Mouse (Mus musculus) R1 (cell line): ENCODE data around the gene Olfr632.

ENCODE experiments used
- DNase-seq: peaks from one replicate; pipeline ENCODE4 v3.0.0-alpha.2; 2018; ENCODE audit warnings: low read depth, low spot score

Gene Olfr632

GRCm38 (mm10) chr7:103934264-103934663 is at the start of gene Olfr632:
Gene Olfr632 (plus strand): TSS chr7:103934347.
- no peak for DNase-seq

- DNase-seq: no peak
These were observed 48.0 kb upstream of the Olfr632 start, which contains the start of gene Olfr66 for GRCm38 (mm10) chr7:103886152-103886551. Gene Olfr66 (minus strand): TSS chr7:103886252.

- DNase-seq: no peak
These were observed 39.8 kb upstream of the Olfr632 start, which contains the start of gene Olfr64 for GRCm38 (mm10) chr7:103894385-103894784. Gene Olfr64 (minus strand): TSS chr7:103894485.

GRCm38 (mm10) chr7:103903187-103903586 is 31.0 kb upstream of the Olfr632 start, which contains the start of gene Olfr65:
Gene Olfr65 (plus strand): TSS chr7:103903487.
- no peak for DNase-seq

GRCm38 (mm10) chr7:103910047-103910446 is 24.1 kb upstream of the Olfr632 start:
- no peak for DNase-seq

GRCm38 (mm10) chr7:103912969-103913511 is 21.1 kb upstream of the Olfr632 start:
- peak; percentile 23 for DNase-seq

GRCm38 (mm10) chr7:103915338-103915737 is 18.8 kb upstream of the Olfr632 start:
- DNase-seq: no peak

GRCm38 (mm10) chr7:103928525-103928924 is 5.6 kb upstream of the Olfr632 start, which contains the start of gene Olfr631:
Gene Olfr631 (plus strand): TSS chr7:103928825.
- DNase-seq: no peak

- DNase-seq: peak; percentile 60
These were observed 8.6 kb downstream of the Olfr632 start for GRCm38 (mm10) chr7:103942730-103943129.

- DNase-seq: no peak
These were observed 10.0 kb downstream of the Olfr632 start, which contains the start of gene Olfr633 for GRCm38 (mm10) chr7:103944137-103944536. Gene Olfr633 (plus strand): TSS chr7:103944437.

GRCm38 (mm10) chr7:103966873-103967272 is 32.7 kb downstream of the Olfr632 start:
- DNase-seq: peak; percentile 5

- no peak for DNase-seq
These were observed 36.7 kb downstream of the Olfr632 start, which contains the start of gene Olfr635 for GRCm38 (mm10) chr7:103970852-103971251. Gene Olfr635 (plus strand): TSS chr7:103971152.

GRCm38 (mm10) chr7:103971782-103972181 is 37.6 kb downstream of the Olfr632 start:
- no peak for DNase-seq
